Mouse (Mus musculus): ENCODE results near the gene Trappc2l. TPM values are rescaled to one million over a fixed set of nuclear protein-coding genes. Genes with fewer than 3 reads are reported as not detected.

Gene Trappc2l
- total RNA-seq, 1 experiment, result 56.1 TPM

DNA sequence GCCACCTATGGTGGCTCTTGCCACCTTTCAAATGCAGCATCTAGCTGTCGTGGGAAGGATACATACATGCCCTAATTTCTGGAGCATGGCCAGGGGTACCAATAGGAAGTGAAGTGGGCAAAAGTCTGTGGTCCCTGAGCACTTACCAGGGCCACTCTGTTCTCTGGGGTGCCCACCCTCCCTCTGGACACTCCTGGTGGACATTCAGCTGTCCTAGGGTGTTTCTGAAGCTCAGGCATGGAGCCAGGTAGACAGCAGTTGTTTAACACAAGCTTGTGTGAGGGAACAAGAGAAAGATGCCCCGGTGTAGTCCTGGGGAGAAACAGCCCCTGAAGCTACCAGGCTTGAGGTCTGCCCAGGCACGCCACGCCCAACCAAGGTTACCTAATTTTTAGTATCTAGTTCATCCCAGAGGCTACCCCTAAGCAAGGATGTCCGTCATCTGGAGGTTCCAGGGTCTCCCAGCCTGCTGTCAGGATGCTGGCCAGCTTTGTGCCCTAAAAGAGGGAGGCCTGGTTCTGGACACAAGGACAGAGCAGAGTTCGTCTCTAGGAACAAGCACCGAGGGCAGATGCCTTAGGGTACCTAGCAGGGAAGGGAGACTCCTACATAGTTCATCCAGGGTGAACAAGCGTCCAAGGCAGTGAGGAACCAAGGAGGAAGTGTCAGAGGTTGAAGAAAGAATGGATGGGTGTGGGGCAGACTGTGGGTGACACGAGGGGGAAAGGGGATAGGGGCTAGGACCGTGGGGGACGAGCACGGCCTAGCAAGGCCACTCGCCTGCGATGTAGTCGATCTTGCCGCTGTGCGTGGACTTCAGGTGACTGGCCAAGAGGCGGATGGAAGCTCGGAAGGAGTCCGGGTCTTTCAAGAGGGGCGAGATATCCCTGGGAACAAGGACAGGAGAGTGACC is 35.4 kb upstream of the Trappc2l start:
- no peaks in the 10 kb centered on the region for H3K9me3 ChIP-seq (ENCODE audit: control insufficient read depth, insufficient read depth, low read depth, low read length)
- no peak for TF ChIP-seq HCFC1 (IDR thresholded peaks at IDR 0.05; ENCODE audit: borderline replicate concordance, insufficient read depth, low read length)
- TF ChIP-seq ZC3H11A (IDR thresholded peaks at IDR 0.05; ENCODE audit: borderline replicate concordance, low read depth, low read length), result no peak
- TF ChIP-seq ZNF384 (IDR thresholded peaks at IDR 0.05; ENCODE audit: low read depth, low read length), result no peak
- TF ChIP-seq CHD2 (IDR thresholded peaks at IDR 0.05; ENCODE audit: low read depth, low read length), result no peak
- no peak for TF ChIP-seq MAFK (IDR thresholded peaks at IDR 0.05; ENCODE audit: insufficient read depth, low read depth, low read length)
- H3K36me3 ChIP-seq (ENCODE audit: control insufficient read depth, insufficient read depth, low read length, poor library complexity, severe bottlenecking), result peaks cover 26% of the 10 kb centered on the region
- peaks cover 9 to 31% of the 10 kb centered on the region in 2 experiments; a peak in 3 of 4 replicates for H3K4me1 ChIP-seq (ENCODE audit: control insufficient read depth in 2 of 2, insufficient read depth in 2 of 2, low read length in 2 of 2, poor library complexity in 1 of 2)
- peak overlapping the region; percentile 87 to 90 for H3K4me3 ChIP-seq (ENCODE audit: insufficient read depth in 1 of 2, low read depth in 1 of 2, low read length in 2 of 2, poor library complexity in 1 of 2, severe bottlenecking in 1 of 2)
- peak overlapping the region; percentile 93 for H3K9ac ChIP-seq (ENCODE audit: insufficient read depth, low read depth, low read length, poor library complexity, severe bottlenecking)
- in situ Hi-C loops (cut with MboI; ENCODE audit: low sequenced_read_pairs in 2 of 2, unreplicated experiment in 2 of 2), result no loop called here
- DNase-seq (ENCODE audit: low read depth, low spot score), result no peak
- H3K27ac ChIP-seq (ENCODE audit: insufficient read depth, low read depth, low read length, poor library complexity, severe bottlenecking), result peak overlapping the region; percentile 72

DNA sequence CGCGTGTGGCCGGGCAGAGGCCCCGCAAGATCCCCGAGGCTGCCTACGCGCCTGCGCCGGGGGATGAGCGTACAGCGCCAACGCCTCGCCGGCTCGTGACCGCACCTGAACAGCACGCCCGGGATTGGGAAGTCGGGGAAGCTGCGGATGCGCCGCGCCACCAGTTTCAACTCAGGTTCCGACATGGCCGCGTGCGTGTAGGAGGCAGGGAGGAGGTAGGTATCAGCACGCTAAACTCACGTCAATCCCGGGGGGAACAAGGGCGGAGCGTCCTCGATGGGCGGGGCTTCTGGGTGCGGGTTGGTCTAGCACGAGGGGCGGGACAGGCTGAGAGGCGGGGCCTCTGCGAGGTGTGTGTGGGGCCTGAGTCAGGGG is 34.8 kb upstream of the Trappc2l start, which contains the start of gene Aprt:
Aprt (minus strand) TSS at position 262 of the 375 bp plus-strand sequence.
- peak within 1 kb of the TSS; percentile 87 to 90 for H3K4me3 ChIP-seq (ENCODE audit: insufficient read depth in 1 of 2, low read depth in 1 of 2, low read length in 2 of 2, poor library complexity in 1 of 2, severe bottlenecking in 1 of 2)
- no peaks in the 10 kb centered on the region for H3K9me3 ChIP-seq (ENCODE audit: control insufficient read depth, insufficient read depth, low read depth, low read length)
- H3K36me3 ChIP-seq (ENCODE audit: control insufficient read depth, insufficient read depth, low read length, poor library complexity, severe bottlenecking), result peaks cover 19% of the 10 kb centered on the region
- in situ Hi-C loops (cut with MboI; ENCODE audit: low sequenced_read_pairs in 2 of 2, unreplicated experiment in 2 of 2), result no loop called here
- H3K9ac ChIP-seq (ENCODE audit: insufficient read depth, low read depth, low read length, poor library complexity, severe bottlenecking), result peak within 1 kb of the TSS; percentile 93
- TF ChIP-seq HCFC1 (IDR thresholded peaks at IDR 0.05; ENCODE audit: borderline replicate concordance, insufficient read depth, low read length), result peak; percentile 39; the same call in 1 of the 2 replicates
- TF ChIP-seq MAFK (IDR thresholded peaks at IDR 0.05; ENCODE audit: insufficient read depth, low read depth, low read length), result no peak
- peaks cover 9 to 35% of the 10 kb centered on the region in 2 experiments; a peak in 3 of 4 replicates for H3K4me1 ChIP-seq (ENCODE audit: control insufficient read depth in 2 of 2, insufficient read depth in 2 of 2, low read length in 2 of 2, poor library complexity in 1 of 2)
- DNase-seq (ENCODE audit: low read depth, low spot score), result peak; percentile 98
- peak within 1 kb of the TSS; percentile 72 for H3K27ac ChIP-seq (ENCODE audit: insufficient read depth, low read depth, low read length, poor library complexity, severe bottlenecking)

DNA sequence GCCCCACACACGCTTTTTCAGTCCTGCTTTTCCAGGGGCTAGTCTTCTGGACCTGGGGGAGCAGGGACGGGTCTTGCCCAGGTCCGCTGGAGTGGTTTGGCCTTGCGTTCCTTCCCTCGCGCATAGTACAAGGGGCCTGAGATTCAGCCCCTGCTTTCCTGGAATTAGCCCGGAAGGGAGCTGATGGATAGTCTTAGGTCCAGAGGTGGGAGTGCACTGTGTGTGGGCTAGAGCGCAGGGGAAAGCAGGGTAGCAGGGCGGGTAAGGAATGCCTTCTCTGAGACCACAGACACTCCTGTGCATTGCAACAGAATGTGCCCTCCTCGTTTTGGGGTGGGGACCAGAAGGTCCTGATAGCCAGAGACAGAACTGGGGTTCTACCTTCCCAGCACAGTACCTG is 34.3 kb upstream of the Trappc2l start:
- Histone ChIP-seq H3K27ac (ENCODE audit: insufficient read depth, low read depth, low read length, poor library complexity, severe bottlenecking) (peak overlapping the region; percentile 15), H3K4me1 (ENCODE audit: control insufficient read depth in 2 of 2, insufficient read depth in 2 of 2, low read length in 2 of 2, poor library complexity in 1 of 2) (peaks cover 9 to 34% of the 10 kb centered on the region in 2 experiments; a peak in 3 of 4 replicates), H3K4me3 (ENCODE audit: insufficient read depth in 1 of 2, low read depth in 1 of 2, low read length in 2 of 2, poor library complexity in 1 of 2, severe bottlenecking in 1 of 2) (peak overlapping the region; percentile 12 to 90; a peak in 3 of 4 replicates), H3K9ac (ENCODE audit: insufficient read depth, low read depth, low read length, poor library complexity, severe bottlenecking) (peak overlapping the region; percentile 60; the same call in 1 of the 2 replicates), H3K36me3 (ENCODE audit: control insufficient read depth, insufficient read depth, low read length, poor library complexity, severe bottlenecking) (peaks cover 15% of the 10 kb centered on the region), H3K9me3 (ENCODE audit: control insufficient read depth, insufficient read depth, low read depth, low read length) (no peaks in the 10 kb centered on the region)
- in situ Hi-C loops (cut with MboI; ENCODE audit: low sequenced_read_pairs in 2 of 2, unreplicated experiment in 2 of 2), result no loop called here
- TF ChIP-seq MAFK (IDR thresholded peaks at IDR 0.05; ENCODE audit: insufficient read depth, low read depth, low read length) (no peak), HCFC1 (IDR thresholded peaks at IDR 0.05; ENCODE audit: borderline replicate concordance, insufficient read depth, low read length) (no peak), ZNF384 (IDR thresholded peaks at IDR 0.05; ENCODE audit: low read depth, low read length) (no peak), ZC3H11A (IDR thresholded peaks at IDR 0.05; ENCODE audit: borderline replicate concordance, low read depth, low read length) (no peak), CHD2 (IDR thresholded peaks at IDR 0.05; ENCODE audit: low read depth, low read length) (no peak)
- no peak for DNase-seq (ENCODE audit: low read depth, low spot score)

DNA sequence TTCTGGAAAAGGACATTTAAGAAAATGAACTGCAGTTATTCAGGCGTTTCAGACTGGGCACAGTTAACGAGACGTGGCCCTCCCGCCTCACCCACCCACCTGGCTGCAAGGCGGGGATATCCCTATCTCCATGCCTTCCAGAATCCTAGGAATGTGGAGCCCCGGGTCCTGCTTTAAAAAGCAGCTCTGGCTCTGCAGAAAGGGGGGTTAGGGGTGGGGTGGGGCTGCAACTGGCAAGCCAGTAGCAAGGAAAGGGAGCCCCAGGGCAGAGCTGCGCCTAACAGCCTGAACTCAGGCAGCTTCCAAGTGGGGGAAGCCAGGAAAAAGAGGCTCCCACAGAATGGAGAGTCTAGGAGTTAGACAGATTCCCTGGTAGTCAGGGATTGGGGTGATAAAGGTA is 32.2 kb upstream of the Trappc2l start:
- in situ Hi-C loops (cut with MboI; ENCODE audit: low sequenced_read_pairs in 2 of 2, unreplicated experiment in 2 of 2), result no loop called here
- Histone ChIP-seq H3K4me3 (ENCODE audit: insufficient read depth in 1 of 2, low read depth in 1 of 2, low read length in 2 of 2, poor library complexity in 1 of 2, severe bottlenecking in 1 of 2) (no peak overlapping the region), H3K9me3 (ENCODE audit: control insufficient read depth, insufficient read depth, low read depth, low read length) (no peaks in the 10 kb centered on the region), H3K27ac (ENCODE audit: insufficient read depth, low read depth, low read length, poor library complexity, severe bottlenecking) (no peak overlapping the region; the same call in 1 of the 2 replicates), H3K9ac (ENCODE audit: insufficient read depth, low read depth, low read length, poor library complexity, severe bottlenecking) (no peak overlapping the region), H3K36me3 (ENCODE audit: control insufficient read depth, insufficient read depth, low read length, poor library complexity, severe bottlenecking) (peaks cover 5% of the 10 kb centered on the region), H3K4me1 (ENCODE audit: control insufficient read depth in 2 of 2, insufficient read depth in 2 of 2, low read length in 2 of 2, poor library complexity in 1 of 2) (peaks cover 3 to 29% of the 10 kb centered on the region in 2 experiments; a peak in 3 of 4 replicates)
- DNase-seq (ENCODE audit: low read depth, low spot score), result no peak
- no peak for TF ChIP-seq ZC3H11A (IDR thresholded peaks at IDR 0.05; ENCODE audit: borderline replicate concordance, low read depth, low read length)
- TF ChIP-seq MAFK (IDR thresholded peaks at IDR 0.05; ENCODE audit: insufficient read depth, low read depth, low read length), result no peak
- no peak for TF ChIP-seq ZNF384 (IDR thresholded peaks at IDR 0.05; ENCODE audit: low read depth, low read length)
- no peak for TF ChIP-seq HCFC1 (IDR thresholded peaks at IDR 0.05; ENCODE audit: borderline replicate concordance, insufficient read depth, low read length)
- no peak for TF ChIP-seq CHD2 (IDR thresholded peaks at IDR 0.05; ENCODE audit: low read depth, low read length)

Data from ES-E14 (cell line).